Mouse (Mus musculus) hindbrain, embryonic 13.5 days (tissue): Measurements from ENCODE around the gene Tmem185a. TPM values are rescaled to one million over a fixed set of nuclear protein-coding genes. Genes with fewer than 3 reads are reported as not detected.

Experiments
- polyA plus RNA-seq: library from polyadenylated mRNA; unstranded; fragments of >200 nt; fragmentation: Nextera tagmentation; extraction: Ambion mirVana; gene quantifications from 2 replicates; pipeline ENCODE4 v1.2.1, GENCODE M21; 2015

Tmem185a gene
- polyA plus RNA-seq, 1 experiment from 2014 or later: 49.2 TPM

Other genes with a start within 250 kb of the Tmem185a start
- gene Ids, start 112.1 kb downstream of the Tmem185a start, polyA plus RNA-seq: 13.3 and 14.1 TPM in 2 replicates
- 32.9 and 34.8 TPM in 2 replicates for gene 1110012L19Rik, start 91.3 kb downstream of the Tmem185a start, polyA plus RNA-seq